Mouse (Mus musculus) midbrain, postnatal 0 days (tissue): Measurements from ENCODE around the gene Gjb6. TPM values are rescaled to one million over a fixed set of nuclear protein-coding genes. Genes with fewer than 3 reads are reported as not detected.

Experiments
- ATAC-seq: fragments of 200-750 bp; cut with Nextera tagmentation; 2 replicates; pipeline ENCODE4 v1.8.0; 2017; ENCODE audit warnings: moderate number of reproducible peaks, mild to moderate bottlenecking, moderate TSS enrichment, moderate library complexity; ENCODE audit not compliant: low FRiP score
- DNase-seq: peaks from one replicate; pipeline ENCODE4 v3.0.0-alpha.2; 2015; ENCODE audit warnings: low spot score
- H3K27ac ChIP-seq: fragments of 300-500 bp; sonication (generic); 2 replicates; pipeline ENCODE4 v1.5.1; 2014; ENCODE audit warnings: low read depth, mild to moderate bottlenecking, low read length, mixed read lengths
- H3K27me3 ChIP-seq: fragments of 300-500 bp; sonication (generic); 2 replicates; pipeline ENCODE4 v1.6.1; 2014; ENCODE audit warnings: low read length, control low read depth, mixed read lengths; ENCODE audit not compliant: insufficient read depth
- H3K36me3 ChIP-seq: fragments of 300-500 bp; sonication (generic); 2 replicates; pipeline ENCODE4 v1.6.1; 2014; ENCODE audit warnings: low read length, control low read depth, mixed read lengths; ENCODE audit not compliant: insufficient read depth
- H3K4me1 ChIP-seq: fragments of 300-500 bp; sonication (generic); 2 replicates; pipeline ENCODE4 v1.6.1; 2014; ENCODE audit warnings: mild to moderate bottlenecking, control low read depth, antibody characterized with exemption, low read length, mixed read lengths; ENCODE audit not compliant: insufficient read depth
- H3K4me2 ChIP-seq: fragments of 300-500 bp; sonication (generic); 2 replicates; pipeline ENCODE4 v1.6.1; 2014; ENCODE audit warnings: low read depth, mild to moderate bottlenecking, low read length, mixed read lengths; ENCODE audit not compliant: poor library complexity, severe bottlenecking
- H3K4me3 ChIP-seq: fragments of 300-500 bp; sonication (generic); 2 replicates; pipeline ENCODE4 v1.5.1; 2014; ENCODE audit warnings: low read depth, mild to moderate bottlenecking, low read length, moderate library complexity
- H3K9ac ChIP-seq: fragments of 300-500 bp; sonication (generic); replicated peaks from 2 replicates; pipeline ENCODE4 v1.6.1; 2014; ENCODE audit warnings: mild to moderate bottlenecking, low read length, moderate library complexity, mixed read lengths; ENCODE audit not compliant: poor library complexity, severe bottlenecking
- H3K9me3 ChIP-seq: fragments of 300-500 bp; sonication (generic); 2 replicates; pipeline ENCODE4 v1.6.1; 2016; ENCODE audit warnings: low read length, control low read depth
- CTCF ChIP-seq: IDR thresholded peaks from 2 replicates; pipeline ENCODE4 v1.5.1; 2016; ENCODE audit warnings: antibody characterized with exemption, mild to moderate bottlenecking
- WGBS: fragments of 180-500 bp; shearing (Covaris S2); extraction: QIAGEN DNeasy Blood & Tissue Kit; methylation state at CpG from one replicate; pipeline ENCODE4 v1.1.7; 2014; 5-methylcytosine and 5-hydroxymethylcytosine counted together
- polyA plus RNA-seq: library from polyadenylated mRNA; unstranded; fragments of >200 nt; fragmentation: Nextera tagmentation; extraction: Ambion mirVana; gene quantifications from 2 replicates; pipeline ENCODE4 v1.2.1, GENCODE M21; 2015
- total RNA-seq: library from RNA; depleted of rRNA; stranded (reverse); fragments of >200 nt; gene quantifications from 2 replicates; pipeline ENCODE4 v1.2.3, GENCODE M21; 2014; rRNA removed

The Gjb6 gene
- total RNA-seq (17.6 and 21.0 TPM in 2 replicates), polyA plus RNA-seq (21.4 and 24.4 TPM in 2 replicates)

- Histone ChIP-seq H3K36me3 (no peaks in the 10 kb centered on the region), H3K27me3 (peaks cover 25% of the 10 kb centered on the region), H3K4me3 (peak within 1 kb of the TSS; percentile 46), H3K4me1 (no peaks in the 10 kb centered on the region; the same call in 1 of the 2 replicates), H3K9ac (peak within 1 kb of the TSS; percentile 37; the same call in 1 of the 2 replicates), H3K4me2 (peak within 1 kb of the TSS; percentile 84), H3K9me3 (no peaks in the 10 kb centered on the region), H3K27ac (no peak within 1 kb of the TSS)
- WGBS, result 2% methylated on average over 33 of the region's 33 CpGs
- ATAC-seq (peak; percentile 47; the same call in 1 of the 2 replicates), DNase-seq (no peak)
- TF ChIP-seq CTCF, result no peak
Observed at GRCm38 (mm10) chr14:57133161-57133661, at the start of gene Gjb6. Gene Gjb6, minus strand, starts transcription at chr14:57133611.

- Histone ChIP-seq H3K9me3 (no peaks in the 10 kb centered on the region), H3K4me2 (no peak overlapping the region), H3K9ac (no peak overlapping the region), H3K27me3 (no peaks in the 10 kb centered on the region), H3K4me1 (no peaks in the 10 kb centered on the region), H3K27ac (no peak overlapping the region), H3K4me3 (no peak overlapping the region), H3K36me3 (no peaks in the 10 kb centered on the region)
- WGBS, result 75% methylated on average over 3 of the region's 3 CpGs
- no peak for TF ChIP-seq CTCF
- DNase-seq (peak; percentile 4), ATAC-seq (no peak)
Observed at GRCm38 (mm10) chr14:57165493-57165892, 32.1 kb upstream of the Gjb6 start.

DNA sequence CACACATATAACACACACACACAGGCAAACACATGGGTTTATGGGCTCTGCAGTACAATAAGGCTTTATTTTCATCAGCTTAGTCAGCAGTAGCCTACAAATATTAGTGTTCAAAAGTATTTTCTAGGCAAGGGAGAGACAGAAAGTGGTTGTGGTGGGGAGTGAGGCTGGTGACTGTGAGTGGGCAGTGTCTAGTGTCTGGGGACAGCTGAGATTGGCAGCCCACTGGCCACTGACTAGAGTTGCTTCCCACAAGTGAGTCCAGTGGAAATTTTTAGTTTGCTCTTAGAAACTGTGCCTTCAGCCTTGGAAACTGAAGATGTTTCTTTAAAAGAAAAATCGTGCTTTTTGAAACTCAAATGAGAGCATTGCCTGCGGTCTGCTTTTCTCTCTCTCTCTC is 28.4 kb upstream of the Gjb6 start:
- DNase-seq (no peak), ATAC-seq (no peak)
- peak overlapping the region; percentile 0; the same call in 1 of the 2 replicates for H3K27ac ChIP-seq
- no peak for TF ChIP-seq CTCF
- no peaks in the 10 kb centered on the region for H3K9me3 ChIP-seq
- H3K9ac ChIP-seq, result no peak overlapping the region
- H3K36me3 ChIP-seq, result no peaks in the 10 kb centered on the region
- no peak overlapping the region for H3K4me2 ChIP-seq
- WGBS, result 62% methylated on average over 2 of the region's 2 CpGs
- no peaks in the 10 kb centered on the region for H3K27me3 ChIP-seq
- no peaks in the 10 kb centered on the region for H3K4me1 ChIP-seq
- no peak overlapping the region for H3K4me3 ChIP-seq

DNA sequence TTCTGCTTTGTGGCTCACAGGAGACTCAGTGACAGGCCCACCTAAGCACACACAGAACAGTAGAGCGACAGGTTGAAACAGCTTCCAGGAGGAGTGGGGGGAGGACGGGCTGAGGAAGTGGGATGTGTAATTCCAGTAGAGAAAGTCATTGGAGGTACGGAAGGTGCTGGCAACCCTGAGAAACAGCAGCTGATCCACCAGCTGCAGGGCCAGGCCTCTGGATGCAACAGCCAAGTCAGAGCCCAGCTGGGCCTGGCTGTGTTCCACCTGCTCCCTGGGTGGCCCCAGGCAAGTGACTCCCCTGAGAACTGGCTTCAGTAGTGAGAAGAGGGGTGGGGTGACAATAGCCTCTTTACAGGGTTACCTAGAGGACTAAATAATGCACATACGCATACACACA is 27.8 kb upstream of the Gjb6 start:
- DNase-seq, result peak; percentile 43
- TF ChIP-seq CTCF, result no peak
- no peak for ATAC-seq

DNA sequence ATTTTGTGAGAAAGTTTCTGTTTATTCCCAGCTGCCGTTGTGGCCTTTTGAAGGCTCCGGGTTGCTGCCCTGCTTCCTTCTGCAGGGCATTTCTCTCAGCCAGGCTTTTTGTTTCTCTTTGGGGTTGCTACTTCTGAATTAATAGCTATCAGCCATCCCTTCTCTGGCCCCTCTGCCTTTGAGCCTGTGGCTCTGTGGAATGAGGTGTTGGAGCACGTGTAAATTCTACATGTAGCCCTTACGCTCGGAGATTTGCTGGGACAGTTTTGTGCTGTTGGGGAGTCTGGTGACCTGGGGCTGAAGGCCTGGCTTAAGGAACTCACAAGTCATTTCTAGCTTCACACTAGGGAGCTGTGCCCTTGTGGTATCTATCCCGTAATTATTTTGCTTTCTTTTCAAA is 21.5 kb upstream of the Gjb6 start:
- no peak overlapping the region for H3K27ac ChIP-seq
- H3K4me2 ChIP-seq, result no peak overlapping the region
- no peak for TF ChIP-seq CTCF
- 52% methylated on average over 6 of the region's 6 CpGs for WGBS
- H3K4me3 ChIP-seq, result no peak overlapping the region
- H3K9me3 ChIP-seq, result no peaks in the 10 kb centered on the region
- no peaks in the 10 kb centered on the region for H3K36me3 ChIP-seq
- H3K9ac ChIP-seq, result no peak overlapping the region
- DNase-seq (no peak), ATAC-seq (no peak)
- H3K4me1 ChIP-seq, result no peaks in the 10 kb centered on the region
- H3K27me3 ChIP-seq, result no peaks in the 10 kb centered on the region

More for the DNA sequence above, 27.8 kb upstream of the Gjb6 start:
- no peaks in the 10 kb centered on the region for H3K36me3 ChIP-seq
- H3K9ac ChIP-seq, result no peak overlapping the region
- H3K4me2 ChIP-seq, result no peak overlapping the region
- no peaks in the 10 kb centered on the region for H3K27me3 ChIP-seq
- 74% methylated on average over 4 of the region's 4 CpGs for WGBS
- no peak overlapping the region for H3K4me3 ChIP-seq
- no peaks in the 10 kb centered on the region for H3K4me1 ChIP-seq
- no peak overlapping the region for H3K27ac ChIP-seq
- no peaks in the 10 kb centered on the region for H3K9me3 ChIP-seq

- ATAC-seq, result no peak
- 58% methylated on average over 4 of the region's 4 CpGs for WGBS
- Histone ChIP-seq H3K9me3 (no peaks in the 10 kb centered on the region), H3K27me3 (no peaks in the 10 kb centered on the region; the same call in 1 of the 2 replicates), H3K4me1 (no peaks in the 10 kb centered on the region; the same call in 1 of the 2 replicates), H3K36me3 (no peaks in the 10 kb centered on the region), H3K4me3 (no peak overlapping the region), H3K27ac (no peak overlapping the region), H3K9ac (no peak overlapping the region), H3K4me2 (no peak overlapping the region)
- no peak for TF ChIP-seq CTCF
- DNase-seq, result peak; percentile 45
Observed at GRCm38 (mm10) chr14:57145741-57146140, 12.3 kb upstream of the Gjb6 start.
